Mouse (Mus musculus): ENCODE measurements around the gene 1110008L16Rik.

Gene 1110008L16Rik

GRCm38 (mm10) chr12:55343998-55344397 lies 44.6 kb downstream of the 1110008L16Rik start:
- DNase-seq = no peak

GRCm38 (mm10) chr12:55344583-55344982 lies 45.2 kb downstream of the 1110008L16Rik start:
- DNase-seq = peak; percentile 87

- DNase-seq = no peak
Observed at GRCm38 (mm10) chr12:55353423-55353822, 54.0 kb downstream of the 1110008L16Rik start.

DNA sequence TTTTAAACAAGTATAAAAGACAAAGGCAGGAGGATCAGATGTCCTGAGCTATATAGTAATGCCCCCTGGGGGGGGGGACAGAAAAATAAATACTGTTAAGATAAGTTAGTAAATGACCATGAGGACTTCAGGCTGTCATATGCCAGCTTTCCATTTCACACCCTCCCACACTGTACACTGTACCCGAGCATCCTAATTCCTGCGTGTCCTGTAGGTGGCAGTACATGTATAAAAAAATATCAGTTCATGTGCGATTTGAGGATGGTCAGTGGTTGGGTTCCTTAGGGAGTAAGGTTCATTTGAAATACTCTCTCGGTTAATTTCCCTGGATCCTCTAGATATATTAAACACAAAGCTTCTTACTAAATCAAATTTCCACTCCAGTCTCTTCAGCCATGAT lies 55.5 kb downstream of the 1110008L16Rik start:
- DNase-seq = peak; percentile 83

- no peak for DNase-seq
Observed at GRCm38 (mm10) chr12:55357303-55357702, 57.9 kb downstream of the 1110008L16Rik start.

- peak; percentile 87 for DNase-seq
Observed at GRCm38 (mm10) chr12:55360929-55361328, 61.6 kb downstream of the 1110008L16Rik start.

DNA sequence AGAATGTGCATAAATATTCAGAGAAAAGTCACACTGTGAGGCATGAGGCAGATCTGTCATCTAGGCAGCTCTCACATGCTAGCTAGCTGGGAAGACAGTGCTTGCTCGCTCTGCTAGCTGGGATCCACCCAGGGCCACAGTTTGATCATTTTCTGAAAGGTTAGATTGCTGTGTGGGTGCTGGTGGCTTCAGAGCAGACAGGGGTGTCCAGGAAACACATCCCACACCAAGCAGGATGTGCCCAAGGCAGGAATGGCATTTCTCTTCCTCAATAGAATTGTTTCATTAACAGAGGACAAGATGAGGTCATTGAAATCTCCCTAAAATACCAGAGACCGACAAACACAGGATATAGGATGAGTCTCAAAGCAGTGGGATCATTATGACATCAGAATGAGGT lies 65.7 kb downstream of the 1110008L16Rik start:
- DNase-seq = peak; percentile 76

DNA sequence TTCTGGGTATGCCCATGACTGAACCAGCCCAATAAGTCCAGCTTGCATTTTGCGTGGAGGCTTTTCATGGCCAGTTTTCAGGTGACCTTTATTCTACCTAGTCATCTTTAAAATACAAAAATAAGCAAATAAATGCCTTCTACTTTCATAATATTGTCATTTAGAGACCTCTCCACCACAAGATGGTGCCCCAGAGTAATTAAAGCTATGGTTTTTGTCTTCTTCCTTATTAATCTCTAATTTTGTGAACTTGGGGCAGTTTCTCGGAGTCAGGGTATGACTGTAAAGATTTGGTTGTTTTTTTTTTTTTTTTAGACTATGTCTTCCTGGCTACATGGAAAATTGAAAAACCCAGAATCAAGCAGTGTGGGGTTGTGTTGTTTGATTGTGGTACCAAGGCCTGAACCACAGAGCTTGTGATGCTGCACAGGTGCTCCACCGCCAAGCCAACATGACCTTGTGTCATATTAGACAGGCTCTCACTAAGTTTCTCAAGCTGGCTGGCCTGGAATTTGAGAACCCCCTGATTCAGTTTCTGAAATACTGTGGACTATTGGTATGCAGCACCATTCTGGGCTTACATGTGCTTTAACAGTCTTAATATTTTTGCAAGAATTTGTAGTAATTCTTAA lies 73.2 kb downstream of the 1110008L16Rik start:
- no peak for DNase-seq

GRCm38 (mm10) chr12:55376956-55377609 lies 77.7 kb downstream of the 1110008L16Rik start:
- no peak for DNase-seq

DNA sequence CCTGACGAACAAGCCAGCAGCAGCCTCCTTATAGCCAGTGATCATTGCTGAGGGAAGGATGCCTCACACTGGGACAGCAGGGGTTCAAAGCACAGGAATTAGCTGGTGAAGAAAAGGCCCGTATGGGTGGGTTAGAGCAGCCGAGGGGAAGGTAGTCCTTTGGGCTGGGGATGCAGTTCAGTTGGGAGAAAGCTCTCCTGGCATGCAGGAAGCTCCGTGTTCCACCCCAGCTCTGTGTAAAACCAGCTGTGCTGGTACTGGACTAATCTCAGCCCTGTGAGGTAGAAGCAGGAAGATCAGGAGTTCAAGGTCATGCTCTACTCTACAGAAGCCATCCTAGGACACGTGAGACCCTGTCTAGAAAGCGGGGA lies 78.2 kb downstream of the 1110008L16Rik start:
- DNase-seq = no peak

DNA sequence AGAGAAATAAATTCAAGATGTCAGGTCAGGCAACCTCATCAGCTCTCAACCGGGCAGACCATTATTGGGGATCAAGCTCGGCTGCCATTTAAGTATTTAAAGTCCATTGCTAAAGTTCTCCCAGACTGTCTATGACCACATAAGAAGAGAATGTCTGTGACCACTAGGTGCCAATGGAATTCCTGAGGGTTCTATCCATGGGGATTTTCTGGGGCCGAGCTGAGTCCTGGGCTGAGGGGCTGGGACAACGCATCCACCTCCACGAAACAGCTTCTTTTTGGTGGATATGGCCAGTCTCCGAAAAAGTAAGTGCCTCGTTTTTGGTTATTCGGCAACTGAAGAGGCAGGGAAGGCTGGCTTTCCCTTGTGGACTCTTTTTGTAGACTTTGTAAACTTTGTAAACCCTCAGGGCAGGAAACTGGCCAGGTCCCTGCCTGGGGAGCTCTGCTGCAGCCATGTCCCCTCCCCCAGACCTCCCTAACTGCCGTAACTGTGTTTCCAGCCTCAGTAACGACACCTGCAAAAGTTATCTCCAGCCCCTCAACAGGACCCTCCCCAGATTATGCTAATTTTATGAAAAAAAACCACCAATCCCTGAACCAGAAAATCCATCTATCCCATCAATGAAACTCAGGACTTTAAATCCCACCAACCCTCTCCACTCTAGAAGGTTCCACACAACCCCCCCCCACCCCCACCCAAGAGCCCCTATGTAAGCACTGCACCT lies 84.8 kb downstream of the 1110008L16Rik start, which contains the start of gene Psma6:
Gene Psma6 (plus strand): TSS at position 200 of the 727 bp plus-strand sequence.
- DNase-seq = no peak

GRCm38 (mm10) chr12:55384826-55385225 lies 85.4 kb downstream of the 1110008L16Rik start:
- DNase-seq = no peak

- DNase-seq = peak; percentile 98
Observed at GRCm38 (mm10) chr12:55385931-55386330, 86.6 kb downstream of the 1110008L16Rik start.

- peak; percentile 90 for DNase-seq
Observed at GRCm38 (mm10) chr12:55386456-55386855, 87.1 kb downstream of the 1110008L16Rik start.

DNA sequence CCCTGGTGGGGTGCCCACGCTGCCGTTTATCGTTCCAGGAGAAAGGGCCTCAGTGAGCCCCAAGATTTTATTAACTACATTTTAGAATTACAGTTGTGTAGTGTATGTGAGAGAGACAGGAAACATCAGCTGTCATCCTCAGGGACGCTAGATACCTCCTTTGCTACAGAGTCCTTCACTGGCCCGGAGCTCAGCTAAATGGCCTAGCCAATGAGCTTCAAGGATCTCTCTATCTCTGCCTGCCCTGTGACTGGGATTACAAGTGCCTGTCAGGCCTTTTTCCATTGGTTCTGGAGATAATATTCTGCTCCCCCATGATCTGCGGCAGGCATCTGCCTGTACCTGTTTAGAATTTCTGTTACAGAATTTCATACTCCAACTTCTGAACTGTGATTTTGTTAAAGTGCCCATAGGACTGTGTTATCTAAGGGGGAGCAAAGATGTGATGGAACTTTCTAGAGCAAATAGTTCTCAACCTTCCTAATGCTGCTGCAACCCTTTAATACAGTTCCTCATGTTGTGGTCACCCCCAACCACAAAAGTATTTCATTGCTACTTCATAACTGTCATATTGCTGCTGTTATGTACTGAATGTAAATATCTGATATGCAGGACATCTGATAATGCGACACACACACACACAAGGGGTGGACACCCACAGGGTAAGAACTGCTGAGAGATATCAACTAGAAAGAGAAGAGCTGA lies 87.9 kb downstream of the 1110008L16Rik start:
- no peak for DNase-seq

DNA sequence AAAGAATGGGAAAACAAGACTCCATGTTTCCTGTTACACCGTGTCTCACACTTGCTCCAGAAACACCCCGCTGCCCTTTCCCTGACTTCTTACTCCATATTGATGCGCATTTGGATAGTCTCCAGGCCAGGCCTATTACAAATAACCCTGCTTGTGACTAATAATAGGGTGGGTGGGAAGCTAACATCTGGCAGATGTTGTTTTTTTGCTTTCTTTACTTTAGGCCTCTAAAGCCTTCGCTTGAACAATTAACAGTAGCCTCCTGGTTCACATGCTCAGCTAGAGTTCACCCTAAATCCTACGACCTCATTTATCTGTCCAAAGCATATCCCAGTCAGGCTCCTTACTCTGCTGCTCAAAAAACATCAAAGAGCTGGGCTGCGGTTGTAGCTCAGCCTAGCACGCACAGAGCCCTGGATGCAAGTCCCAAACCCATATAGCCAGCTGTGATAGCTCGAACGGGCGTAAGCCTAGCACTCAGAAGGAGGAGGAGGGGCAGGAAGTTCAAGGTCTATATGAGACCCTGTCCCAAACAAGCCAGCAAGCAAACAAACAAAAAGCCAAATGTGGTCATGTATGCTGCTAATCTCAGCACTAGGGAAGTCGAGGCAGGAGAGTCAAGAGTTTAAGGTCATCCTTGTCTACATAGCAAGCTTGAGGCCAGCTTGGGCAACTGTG lies 88.5 kb downstream of the 1110008L16Rik start:
- DNase-seq = peak; percentile 94

- peak; percentile 95 for DNase-seq
Observed at GRCm38 (mm10) chr12:55388478-55388877, 89.1 kb downstream of the 1110008L16Rik start.

DNA sequence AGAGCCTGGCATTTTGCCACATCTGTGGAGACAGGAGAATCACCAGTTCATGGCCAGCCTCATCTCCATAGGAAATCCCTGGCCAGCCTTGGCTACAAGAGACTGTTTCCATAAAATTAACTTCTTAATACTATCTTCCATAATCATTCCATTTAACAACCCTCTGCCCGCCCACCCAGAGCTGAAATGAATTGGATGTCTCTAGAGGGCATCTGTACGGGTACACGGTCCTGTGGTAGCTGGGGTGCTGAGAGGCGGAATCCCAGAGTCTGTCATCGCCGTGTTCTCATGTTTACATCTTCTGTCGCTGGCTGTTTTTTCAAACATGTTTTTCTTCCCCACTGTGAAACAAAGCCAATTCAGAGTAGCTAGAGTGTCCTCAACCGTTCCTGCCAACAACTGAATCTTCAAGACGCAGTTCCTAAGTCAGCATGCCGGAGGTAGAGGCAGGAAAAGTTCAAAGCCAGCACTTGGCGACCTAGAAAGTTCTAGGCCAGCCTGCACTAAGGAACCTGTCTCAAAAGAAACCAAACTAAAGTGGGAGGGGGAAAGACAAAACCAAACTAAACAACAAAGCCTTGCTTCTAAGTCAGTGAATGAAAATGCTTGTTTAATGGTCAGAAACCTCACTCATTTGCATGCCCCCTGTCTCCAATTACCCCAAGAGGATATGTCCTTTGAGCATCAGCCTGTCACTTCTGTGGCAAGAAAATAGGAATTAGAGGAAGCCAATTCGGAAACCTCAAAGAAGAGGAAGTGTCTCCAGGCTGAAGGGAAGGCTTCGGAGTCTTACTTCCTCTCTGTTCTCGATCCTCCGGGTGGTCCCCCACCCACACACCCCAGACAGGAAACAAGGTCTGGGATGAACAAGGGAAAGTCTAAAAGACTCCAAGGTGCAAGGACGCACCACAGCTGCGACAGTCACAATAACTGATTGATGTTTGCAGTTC lies 90.0 kb downstream of the 1110008L16Rik start:
- DNase-seq = peak; percentile 96

DNA sequence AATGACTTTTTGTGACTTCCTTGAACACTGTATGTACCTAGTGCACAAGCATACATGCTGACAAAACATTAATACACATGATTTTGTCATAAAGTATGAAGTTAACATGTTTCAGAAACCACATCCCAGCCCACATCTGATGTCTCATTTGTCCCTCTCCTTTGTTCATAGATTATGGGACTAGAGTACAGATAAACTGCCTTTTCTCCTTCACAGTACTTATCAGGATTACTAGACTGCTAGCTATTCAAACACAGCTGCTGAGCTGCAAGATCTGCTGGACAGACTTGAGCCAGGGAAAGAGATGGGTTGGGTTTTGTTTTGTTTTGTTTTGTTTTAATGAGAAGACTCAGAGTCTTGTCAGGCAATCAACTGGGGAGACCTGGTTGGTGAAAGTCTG lies 92.7 kb downstream of the 1110008L16Rik start:
- DNase-seq = no peak

DNA sequence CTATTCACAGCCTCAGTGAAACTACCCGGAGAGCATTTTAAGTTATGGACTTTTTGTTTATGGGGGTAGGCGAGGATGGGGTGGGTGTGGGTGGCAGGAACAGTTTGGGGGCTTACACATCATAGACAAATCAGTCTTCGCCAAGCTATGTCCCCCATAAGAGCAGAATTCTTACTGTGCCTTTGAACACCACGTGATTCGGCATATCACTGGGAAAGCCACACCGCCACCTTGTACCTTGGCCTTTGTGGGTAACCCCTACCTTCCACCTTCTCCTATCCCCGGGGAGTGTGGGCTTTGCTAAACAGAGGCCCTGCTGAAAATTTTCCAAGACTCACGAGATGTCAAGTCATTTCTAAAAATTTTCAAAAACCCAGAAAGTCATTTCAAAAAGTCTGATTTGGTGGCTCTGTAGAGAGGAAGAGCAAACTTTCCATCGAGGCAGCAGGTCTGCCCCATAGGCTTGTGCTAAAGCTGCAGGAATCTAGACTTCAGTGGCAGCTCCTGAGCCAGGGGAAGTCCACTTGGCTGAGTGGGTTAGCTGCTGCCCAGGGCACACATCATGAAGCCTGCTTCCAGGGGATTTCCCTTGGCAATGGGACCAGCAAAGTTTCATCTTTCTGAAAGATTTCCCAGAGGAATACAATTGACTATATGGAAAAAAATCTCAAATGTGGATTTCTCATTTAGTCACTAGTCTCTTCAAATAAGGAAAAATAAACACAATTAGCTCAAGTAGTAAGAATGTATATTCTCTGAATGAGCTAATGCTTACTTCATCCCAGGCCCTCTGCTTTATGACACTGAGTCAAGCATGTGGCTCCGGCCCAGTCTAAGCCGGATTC lies 93.6 kb downstream of the 1110008L16Rik start:
- DNase-seq = peak; percentile 53

Data from heart, adult 11 months (tissue).